Mouse (Mus musculus): ENCODE data around the gene Ppp1r16b. TPM values are rescaled to one million over a fixed set of nuclear protein-coding genes. Genes with fewer than 3 reads are reported as not detected.

Gene Ppp1r16b
- total and polyA plus RNA-seq, 3 experiments: 4.1 to 13.3 (median 9.3) TPM

DNA sequence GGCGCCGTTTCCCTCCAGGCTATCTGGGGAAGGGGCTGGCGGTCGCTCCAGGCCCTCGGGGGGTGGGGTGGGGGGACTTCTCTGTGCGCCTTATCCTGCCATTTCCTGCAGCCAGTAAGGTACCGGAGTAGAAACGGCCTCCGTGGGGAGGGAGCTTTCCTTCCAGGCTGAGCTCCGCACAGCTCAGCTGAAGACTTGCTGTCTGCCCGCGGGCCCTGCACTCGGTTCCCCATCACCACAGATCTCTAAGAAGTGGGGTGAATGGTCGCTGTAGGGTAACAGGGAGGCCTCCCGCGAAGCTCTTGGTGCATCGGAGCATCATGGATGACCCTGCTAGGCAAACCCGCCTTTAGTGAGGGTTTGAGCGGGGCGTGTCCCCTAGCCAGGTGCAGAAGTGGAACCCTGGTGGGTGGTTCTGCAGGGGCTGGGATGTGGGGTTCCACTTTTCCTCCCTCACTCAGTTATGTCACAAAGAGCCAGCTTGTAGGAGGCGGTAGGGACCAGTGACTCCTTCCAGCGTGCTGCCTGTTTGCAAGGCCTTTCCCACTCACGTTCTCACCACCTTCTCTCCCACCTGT is 3.3 kb downstream of the Ppp1r16b start:
- no peak for DNase-seq

DNA sequence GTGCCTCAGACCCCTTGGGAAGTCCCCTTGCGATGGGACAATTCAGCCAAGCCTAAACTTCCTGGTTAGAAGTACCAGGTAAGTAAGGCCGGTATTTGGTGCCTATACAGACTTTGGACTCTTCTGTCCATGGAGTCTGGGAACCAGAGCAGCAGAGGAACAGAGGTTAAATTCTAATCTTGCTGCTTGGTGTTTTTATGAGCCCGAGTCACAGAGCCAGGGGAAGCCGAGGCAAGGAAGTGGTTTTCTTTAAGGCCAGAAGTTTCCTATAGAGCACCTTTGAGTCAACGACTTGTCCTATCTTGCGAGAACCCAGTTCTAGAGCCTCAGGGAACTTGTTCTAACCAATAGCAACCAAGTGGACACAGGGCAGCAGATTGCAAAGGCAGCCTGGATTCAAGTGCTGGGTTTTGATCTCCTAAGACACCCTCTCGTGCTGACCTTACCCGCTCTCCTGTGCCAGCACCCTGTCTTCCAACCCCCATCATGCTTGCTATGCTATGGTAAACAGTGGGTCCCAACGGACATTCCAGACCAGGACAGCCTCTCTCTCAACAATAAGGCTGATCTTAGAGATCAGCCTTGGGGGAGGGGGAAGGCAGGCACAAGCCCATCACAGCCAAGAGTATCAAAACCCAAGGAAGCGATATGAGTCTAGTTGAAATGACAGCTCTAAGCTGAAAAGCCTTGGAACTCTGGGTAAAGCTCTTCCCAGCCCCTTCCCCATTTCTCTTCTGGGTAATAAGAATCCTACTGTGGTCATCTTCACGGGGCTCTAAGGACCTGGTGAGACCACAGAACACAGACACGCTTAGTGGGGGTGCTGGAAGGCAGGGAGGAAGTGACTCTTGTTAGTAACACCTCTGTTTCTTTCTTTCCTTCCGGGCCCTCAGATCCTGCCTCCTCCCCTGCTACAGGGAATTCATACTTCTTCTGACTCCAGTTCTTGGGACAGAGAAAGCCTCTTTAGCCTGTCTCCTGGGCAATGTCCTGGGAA is 4.3 kb downstream of the Ppp1r16b start:
- DNase-seq: no peak

DNA sequence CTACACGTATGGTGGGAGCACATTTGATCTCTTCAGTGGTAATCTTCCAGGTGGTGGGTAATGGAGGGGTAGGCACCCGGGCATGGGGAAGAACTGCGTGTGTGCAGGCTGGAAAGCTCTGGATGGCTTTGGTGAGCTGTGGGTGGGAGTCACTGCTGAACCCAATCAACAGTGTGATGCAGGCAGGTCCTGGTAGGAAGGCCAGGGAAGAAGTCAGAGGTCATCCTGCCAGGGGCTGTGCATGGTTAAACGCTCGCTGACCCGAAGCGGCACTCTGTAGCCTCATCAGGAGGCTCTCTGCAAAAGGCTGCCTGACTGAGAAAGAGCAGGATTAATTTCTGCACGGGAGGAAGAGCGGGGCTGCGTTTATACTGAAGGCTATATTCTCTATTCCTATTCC is 5.4 kb downstream of the Ppp1r16b start:
- no peak for DNase-seq

DNA sequence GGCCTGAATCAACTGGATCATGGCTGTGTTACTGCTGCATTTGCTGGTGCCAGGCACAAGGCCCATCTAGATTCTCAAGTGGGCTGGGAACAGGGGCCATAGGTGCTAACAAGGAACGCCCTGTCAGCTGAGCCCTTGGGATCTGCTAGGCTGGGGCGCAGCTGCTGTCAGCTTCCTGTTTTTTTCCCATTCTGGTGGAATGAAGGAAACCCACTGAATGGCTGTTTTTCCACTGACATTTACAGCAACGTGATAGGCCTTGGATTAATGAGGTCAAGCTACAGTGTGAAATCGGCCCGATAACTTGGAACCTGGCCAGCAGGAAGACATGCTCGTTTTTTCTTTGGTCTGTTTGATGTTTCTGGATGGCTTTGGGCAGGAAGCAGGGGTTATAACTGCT is 7.6 kb downstream of the Ppp1r16b start:
- DNase-seq: peak; percentile 77

DNA sequence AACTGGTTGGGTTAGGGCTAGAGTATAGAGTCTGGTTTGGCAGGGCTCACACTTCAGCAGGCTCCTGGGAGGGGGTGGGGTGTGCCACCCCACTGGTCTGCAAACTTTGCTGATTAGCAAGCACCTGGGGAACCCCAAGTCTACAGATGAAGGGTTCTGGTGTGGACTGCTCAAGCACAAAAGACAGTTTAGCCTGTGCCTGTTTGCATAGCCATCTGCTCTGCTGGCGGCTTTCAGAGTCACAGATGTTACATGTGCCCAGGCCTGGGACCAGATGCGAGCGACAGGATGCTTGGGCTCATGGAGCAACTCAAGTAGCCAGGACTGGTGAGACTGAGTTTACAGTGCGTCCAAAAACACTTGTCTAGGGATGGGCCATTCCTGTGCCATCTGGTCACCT is 8.3 kb downstream of the Ppp1r16b start:
- no peak for DNase-seq

DNA sequence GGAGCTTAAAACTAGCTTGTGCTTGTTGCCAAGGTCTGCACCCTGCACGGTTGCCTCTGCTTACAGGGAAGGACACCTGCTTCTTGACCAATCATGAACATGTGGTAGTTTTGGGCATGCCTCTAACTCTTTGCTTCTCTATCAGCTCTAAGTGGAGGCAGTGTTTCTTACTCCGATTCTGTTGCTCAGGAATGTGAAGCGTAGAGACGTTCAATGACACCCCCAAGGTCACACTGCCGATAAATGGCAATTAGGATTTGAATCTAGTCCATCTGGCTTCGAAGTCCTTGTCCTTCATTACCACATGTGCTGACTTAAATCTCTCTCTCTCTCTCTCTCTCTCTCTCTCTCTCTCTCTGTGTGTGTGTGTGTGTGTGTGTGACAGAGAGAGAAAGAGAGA is 8.9 kb downstream of the Ppp1r16b start:
- DNase-seq: peak; percentile 46

DNA sequence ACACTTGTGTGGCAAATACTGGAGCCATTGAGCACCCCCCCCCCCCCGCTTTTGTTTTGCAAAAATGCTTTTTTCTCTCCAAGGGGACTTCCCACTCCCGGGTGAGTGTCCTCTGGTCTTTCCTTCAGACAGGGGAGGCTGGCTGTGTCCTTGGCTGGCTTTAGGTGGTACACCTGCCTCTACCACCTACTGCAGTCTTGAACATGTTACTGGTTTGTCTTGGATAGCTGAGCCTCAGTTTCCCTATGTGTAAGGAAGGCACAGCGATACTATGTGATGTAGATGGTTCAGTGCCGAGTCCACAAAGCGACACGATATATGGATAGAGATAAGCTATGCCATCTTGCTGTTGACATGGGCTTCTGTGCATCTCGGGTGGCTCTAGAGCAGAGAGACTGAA is 9.6 kb downstream of the Ppp1r16b start:
- no peak for DNase-seq

DNA sequence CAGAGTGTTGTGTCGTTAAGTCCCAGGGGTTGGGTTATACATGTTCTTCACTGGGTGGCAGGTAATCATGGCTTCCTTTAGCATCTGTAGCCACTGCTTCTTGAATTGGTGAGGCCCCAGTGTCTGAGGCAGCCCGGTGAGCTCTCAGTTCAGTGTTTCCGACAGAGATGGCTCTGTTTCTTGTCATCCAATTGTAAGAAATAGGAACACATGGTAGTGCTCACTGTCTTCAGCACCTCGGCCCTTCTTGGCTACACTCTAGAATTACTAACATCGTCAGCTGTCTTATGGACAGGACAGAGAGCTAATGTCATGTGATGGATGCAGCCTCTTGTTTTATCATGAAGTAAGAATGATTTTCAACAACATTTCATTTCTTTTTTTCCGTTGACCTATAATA is 10.0 kb downstream of the Ppp1r16b start:
- no peak for DNase-seq

DNA sequence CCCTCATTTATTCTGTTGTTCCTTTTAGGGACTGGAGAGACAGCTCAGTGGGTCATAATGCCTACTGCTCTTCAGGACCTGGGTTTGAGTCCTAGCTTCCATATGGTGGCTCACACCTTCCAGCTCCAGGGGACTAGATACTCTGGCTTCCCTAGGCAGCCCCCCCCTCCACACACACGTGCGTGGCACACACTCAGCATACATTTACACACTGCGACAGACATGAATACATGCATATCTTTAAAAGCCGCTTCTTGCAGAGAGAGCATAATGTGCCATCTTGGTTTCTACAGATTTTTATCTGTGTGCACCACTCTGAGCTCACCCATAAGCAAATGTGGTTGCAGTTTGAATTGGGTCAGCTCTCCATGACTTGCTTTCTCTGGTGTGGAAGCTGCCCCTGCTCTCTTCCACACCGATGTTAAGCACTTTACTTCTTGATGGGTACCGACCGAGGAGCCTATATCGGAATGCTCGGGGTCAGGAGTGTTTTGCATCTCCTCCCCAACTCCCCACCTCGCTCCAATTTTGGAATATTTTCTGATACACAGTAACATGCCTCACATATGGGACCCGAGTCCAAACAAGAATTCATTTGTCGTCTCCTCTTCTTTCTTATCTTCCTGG is 10.8 kb downstream of the Ppp1r16b start:
- no peak for DNase-seq

DNA sequence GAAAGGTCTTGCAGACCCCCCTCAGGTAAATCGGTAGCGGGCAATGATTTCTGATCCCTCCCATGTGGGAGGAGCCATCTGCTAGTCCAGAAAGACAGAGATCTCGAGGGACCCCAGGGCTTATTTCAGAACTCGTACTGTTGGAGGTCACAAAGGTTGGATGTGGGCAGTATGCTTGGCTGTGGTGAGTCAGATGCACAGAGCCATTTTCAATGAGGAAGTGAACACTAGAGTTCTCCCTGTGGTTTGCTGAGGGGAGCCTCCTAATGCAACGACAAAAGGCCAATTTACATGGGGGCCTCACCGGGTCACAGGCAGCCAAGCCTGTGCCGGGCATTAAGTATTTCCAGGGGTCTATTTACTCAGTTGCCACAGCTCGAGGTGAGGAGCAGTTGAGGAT is 12.7 kb downstream of the Ppp1r16b start:
- no peak for DNase-seq

DNA sequence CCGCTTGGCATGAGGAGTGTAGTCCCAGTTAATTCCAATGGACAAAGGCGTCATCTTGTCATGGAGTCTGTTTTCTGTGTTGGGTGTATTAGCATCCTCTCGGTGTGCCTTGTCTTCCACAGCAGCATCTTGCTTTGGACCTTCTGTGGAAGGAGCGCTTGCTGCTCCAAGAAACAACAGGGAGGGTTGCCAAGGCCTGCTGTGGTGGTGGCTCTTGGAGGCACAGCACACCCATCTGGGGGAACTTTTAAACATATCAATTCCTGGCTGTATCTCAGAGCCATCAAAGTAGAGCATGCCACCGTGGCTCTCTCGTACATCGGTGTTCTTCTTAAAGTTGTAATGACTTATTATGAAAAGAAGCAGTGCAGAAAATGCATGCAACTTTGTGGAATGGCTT is 13.9 kb downstream of the Ppp1r16b start:
- no peak for DNase-seq

DNA sequence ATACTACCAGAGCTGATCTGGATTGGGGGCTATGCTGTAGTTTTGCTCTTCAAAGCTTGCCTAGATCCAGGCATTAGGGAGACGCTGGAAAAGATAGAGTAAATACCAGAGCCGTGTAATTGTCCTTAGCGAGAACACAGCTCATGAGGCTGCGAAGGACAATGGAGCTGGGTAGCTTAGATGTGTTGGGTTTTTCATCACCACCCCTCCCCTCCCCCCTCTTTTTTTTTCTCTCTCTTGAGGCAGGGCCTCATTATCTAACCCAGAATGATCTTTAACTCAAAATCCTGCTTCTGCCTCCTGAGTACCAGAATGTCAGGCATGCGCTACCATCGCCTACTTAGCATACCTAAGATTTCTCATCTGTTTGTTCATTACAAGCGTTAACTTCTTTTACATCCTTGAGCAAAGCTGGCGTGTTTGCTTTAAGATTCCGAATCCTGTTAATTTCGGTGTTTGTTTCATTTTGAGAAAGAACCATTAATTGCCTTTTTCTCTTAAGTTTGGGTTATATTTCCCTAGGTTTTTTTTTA is 15.2 kb downstream of the Ppp1r16b start:
- no peak for DNase-seq

DNA sequence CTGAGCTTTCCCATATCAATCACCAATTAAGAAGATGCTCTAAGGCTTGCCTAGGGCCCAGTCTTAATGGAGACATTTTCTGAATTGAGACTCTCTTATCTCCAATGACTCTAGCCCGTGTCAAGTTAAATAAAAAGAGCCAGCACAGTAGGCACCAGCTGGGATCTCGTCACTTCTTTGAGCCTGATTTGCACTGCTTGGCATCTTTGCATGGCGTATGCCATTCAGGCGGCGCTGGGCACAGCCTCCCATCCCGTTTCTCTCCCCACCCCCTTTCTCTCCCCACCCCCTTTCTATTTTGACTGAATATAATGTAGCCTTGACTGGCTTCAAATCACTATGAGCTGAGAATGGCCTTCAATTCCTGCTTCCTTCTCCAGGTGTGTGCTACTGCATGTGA is 16.5 kb downstream of the Ppp1r16b start:
- DNase-seq: no peak

DNA sequence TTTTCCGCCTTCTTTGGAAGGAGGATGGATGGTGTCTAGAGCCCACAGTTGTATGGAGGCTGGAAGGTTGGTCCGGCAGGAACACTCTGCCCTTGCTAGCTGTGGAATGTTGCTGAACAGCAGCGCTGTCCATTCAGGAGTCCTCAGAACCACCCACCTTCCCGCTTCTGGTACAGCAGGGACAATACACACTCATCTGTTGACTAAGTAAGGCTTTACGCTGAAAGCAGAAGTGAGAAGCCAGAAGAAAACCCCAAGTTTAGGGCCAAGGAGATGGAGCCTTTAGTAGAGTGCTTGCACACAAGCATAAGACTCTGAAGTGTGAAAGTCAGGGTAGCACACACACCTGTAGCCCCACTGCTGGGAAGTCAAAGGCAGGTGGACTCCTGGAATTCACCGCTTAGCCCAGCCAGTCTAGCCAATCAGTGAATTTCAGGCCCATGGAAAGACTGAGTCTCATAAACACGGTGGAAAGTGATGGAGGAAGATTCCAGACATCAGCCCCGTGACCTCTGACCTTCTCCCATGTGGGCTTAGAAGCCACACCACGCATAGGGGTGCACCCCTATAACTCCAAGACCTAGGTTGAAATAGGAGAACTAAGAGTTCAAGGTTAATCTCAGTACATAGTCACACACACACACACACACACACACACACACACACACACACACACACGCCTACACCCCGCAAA is 17.3 kb downstream of the Ppp1r16b start:
- no peak for DNase-seq

DNA sequence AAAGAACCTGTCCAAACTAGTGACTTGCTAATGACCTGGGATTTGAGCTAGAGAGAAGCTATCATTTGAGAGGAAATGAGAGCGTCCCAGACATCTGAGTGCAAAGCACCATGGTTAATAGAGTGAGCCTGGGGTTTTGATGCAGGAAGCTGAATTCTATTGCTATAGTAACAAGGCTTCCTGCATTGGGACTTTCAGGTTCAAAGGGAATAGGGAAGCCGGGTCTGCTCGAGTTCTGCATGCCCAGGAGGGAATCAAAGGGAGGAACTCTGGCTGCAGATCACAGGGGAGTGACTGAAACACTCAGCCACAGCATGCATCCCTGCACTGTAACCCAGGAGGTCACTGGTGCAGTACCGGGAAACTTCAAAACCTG is 17.8 kb downstream of the Ppp1r16b start:
- DNase-seq: no peak

DNA sequence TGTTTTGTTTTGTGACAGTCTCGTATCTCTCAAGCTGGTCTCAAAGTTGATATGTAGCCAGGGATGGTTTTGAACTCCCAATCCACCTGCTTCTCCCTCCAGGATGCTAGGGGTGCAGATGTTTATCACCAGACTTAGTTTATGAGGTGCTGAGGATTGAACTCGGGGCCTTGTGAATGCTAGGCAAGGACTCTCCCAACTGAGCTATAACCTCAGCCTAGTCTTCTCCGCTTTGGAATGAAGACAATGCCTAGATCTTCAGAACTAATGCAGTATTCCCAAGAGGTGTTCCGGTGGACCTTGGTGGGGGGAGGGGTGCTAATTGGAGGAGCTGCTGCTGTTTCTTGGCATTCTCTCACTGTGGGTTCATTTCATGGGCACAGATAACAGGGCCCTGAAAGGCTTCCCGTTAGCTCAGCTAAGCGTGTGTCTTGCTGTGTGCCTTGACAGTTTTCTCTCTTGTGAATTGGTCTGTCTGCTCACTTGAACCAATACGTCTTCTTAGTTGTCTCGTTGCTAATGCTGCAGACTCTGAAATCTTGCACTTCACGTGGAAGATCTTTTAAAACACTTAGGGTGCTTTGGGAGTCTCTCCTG is 19.1 kb downstream of the Ppp1r16b start:
- no peak for DNase-seq

DNA sequence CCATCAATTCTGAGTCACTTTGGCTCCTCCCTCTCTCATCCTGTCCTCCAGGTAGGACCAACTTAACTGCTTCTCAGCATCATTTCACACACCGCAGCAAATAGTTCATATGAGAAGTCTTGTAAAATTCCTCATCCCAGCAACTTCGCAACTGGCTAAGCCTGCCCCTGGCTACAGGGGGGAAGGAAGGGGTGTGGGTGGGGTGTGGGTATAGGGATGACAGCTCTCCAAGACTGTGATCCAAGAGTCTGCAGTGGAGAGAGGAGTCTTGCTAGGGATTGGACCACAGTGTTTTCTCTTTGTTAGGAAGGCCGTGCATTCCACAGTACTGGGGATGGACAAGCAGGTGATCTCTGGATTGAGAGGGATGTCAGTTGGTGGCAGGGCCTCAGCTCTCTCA is 19.7 kb downstream of the Ppp1r16b start:
- DNase-seq: no peak

DNA sequence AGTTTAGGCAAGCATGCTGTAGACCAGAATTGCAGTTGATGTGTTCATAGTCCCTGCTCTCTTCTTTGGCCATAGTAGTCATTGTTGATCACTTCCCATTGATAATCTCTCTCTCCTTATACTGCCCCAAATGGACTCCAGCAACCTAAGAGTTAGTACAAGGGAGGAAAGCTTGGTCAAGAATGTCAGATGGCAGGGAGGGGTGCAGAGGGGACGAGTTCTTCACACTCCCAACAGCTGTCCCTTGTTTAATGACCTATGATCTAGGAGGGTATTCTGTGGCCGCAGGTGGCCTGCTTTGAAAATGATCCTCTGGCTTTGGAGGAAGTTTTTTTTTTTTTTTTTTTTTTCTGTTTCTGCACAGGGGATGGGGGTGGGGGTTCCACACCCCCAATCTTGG is 21.2 kb downstream of the Ppp1r16b start:
- DNase-seq: no peak

DNA sequence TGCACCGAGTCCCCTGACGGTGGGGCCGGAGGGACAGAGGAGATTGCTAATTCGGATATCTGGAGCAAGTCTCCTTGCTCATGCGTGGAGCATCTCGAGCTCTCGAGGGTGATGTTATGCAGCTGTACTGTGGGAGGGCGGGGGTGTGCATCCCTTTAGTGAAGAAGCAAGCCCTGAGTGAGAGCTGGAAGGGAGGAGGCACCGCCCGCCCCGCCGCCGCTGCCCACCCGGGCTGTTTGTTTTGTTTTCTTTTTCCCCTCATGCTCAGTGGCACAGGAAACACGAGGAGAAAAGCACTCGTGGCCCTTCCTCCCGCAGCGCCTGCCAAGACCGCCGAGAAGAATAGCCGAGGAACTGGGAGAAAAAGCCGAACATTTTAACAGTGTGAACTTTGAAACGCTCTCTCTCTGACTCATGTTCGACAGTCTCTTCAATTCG is 22.6 kb downstream of the Ppp1r16b start:
- DNase-seq: peak; percentile 78

DNA sequence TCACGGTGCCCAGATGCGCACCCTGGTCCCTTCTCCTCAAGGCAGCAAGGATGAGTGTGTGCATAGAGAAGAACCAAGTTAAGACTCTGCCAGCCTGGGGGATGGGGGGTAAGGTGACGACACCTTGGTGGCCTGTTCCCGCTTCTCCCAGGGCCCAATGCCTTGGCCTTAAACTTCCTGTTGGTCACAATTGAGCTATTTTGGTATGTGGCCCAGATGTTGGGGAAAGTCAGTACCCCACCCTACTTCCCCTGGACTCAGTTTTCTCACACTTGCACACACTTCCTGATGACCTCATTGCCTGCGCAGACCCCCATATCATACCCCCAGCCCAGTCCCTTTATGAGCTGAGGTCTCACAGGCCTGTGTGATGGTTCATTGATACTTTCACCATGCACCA is 23.9 kb downstream of the Ppp1r16b start:
- no peak for DNase-seq

DNA sequence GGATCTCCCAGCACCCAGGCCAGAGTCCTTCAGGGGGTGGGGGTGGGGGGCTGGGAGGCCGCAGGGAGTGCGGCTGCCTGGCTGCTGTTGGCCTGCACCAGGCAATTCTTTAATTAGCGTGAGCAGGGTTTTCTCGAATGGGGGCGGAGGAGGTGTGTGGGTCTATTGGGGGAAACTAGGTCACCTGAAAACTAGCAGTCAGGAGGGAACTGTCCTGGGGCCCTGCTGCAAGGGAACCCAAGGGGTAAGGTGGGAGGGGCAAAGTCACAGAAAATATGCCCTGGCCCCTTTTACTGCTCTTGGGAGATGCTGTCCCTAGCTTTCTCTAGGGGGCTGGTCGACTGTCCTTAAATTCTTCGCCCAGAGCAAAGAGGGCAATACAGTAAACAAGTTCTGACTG is 24.4 kb downstream of the Ppp1r16b start:
- DNase-seq: no peak

DNA sequence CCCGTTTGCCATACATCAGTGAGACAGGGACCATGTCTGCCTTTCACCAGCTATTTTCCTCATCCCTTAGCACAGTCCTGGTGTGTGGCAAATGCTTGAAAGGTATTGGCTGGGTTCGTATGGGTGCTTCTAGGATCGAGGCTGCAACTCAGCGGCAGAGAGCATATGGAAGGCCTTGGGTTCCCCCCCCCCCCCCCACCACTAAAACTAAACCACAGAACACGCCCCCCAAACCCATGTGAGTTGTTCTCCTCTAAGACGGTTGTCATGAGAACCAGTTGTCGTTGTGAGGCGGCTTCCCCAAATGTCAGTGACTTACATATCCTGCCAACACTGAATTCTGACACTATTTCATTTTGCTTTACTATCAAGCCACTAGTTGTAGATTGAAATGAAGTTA is 24.9 kb downstream of the Ppp1r16b start:
- DNase-seq: no peak

Data from adrenal gland, adult 2 months (tissue).